Mouse (Mus musculus) hindbrain, embryonic 14.5 days (tissue): ENCODE measurements around the gene Nbea. TPM values are rescaled to one million over a fixed set of nuclear protein-coding genes. Genes with fewer than 3 reads are reported as not detected.

Source experiments
- ATAC-seq: fragments of 200-750 bp; cut with Nextera tagmentation; 2 replicates; pipeline ENCODE4 v1.8.0; 2017; ENCODE audit warnings: moderate number of reproducible peaks, mild to moderate bottlenecking, moderate TSS enrichment, moderate library complexity; ENCODE audit not compliant: low FRiP score
- DNase-seq: peaks from one replicate; pipeline ENCODE4 v3.0.0-alpha.2; 2015; ENCODE audit warnings: low spot score
- H3K27ac ChIP-seq: fragments of 300-500 bp; sonication (generic); 2 replicates; pipeline ENCODE4 v1.5.1; 2014; ENCODE audit warnings: mild to moderate bottlenecking, moderate library complexity
- H3K27me3 ChIP-seq: fragments of 300-500 bp; sonication (generic); 2 replicates; pipeline ENCODE4 v1.6.1; 2014; ENCODE audit warnings: mild to moderate bottlenecking, low read length, mixed read lengths; ENCODE audit not compliant: control insufficient read depth, insufficient read depth
- H3K36me3 ChIP-seq: fragments of 300-500 bp; sonication (generic); replicated peaks from 2 replicates; pipeline ENCODE4 v1.6.1; 2014; ENCODE audit not compliant: control insufficient read depth, insufficient read depth
- H3K4me1 ChIP-seq: fragments of 300-500 bp; sonication (generic); replicated peaks from 2 replicates; pipeline ENCODE4 v1.6.1; 2014; ENCODE audit warnings: antibody characterized with exemption, low read length, mixed read lengths; ENCODE audit not compliant: control insufficient read depth, insufficient read depth
- H3K4me2 ChIP-seq: fragments of 300-500 bp; sonication (generic); replicated peaks from 2 replicates; pipeline ENCODE4 v1.6.1; 2014; ENCODE audit warnings: mild to moderate bottlenecking, moderate library complexity
- H3K4me3 ChIP-seq: fragments of 300-500 bp; sonication (generic); replicated peaks from 2 replicates; pipeline ENCODE4 v1.5.1; 2014; ENCODE audit warnings: mild to moderate bottlenecking, low read length
- H3K9ac ChIP-seq: fragments of 300-500 bp; sonication (generic); 2 replicates; pipeline ENCODE4 v1.6.1; 2014
- H3K9me3 ChIP-seq: fragments of 300-500 bp; sonication (generic); 2 replicates; pipeline ENCODE4 v1.6.1; 2016; ENCODE audit warnings: low read length; ENCODE audit not compliant: control insufficient read depth
- WGBS: fragments of 180-500 bp; shearing (Covaris S2); extraction: QIAGEN DNeasy Blood & Tissue Kit; methylation state at CpG from one replicate; pipeline ENCODE4 v1.1.7; 2014; 5-methylcytosine and 5-hydroxymethylcytosine counted together
- polyA plus RNA-seq: library from polyadenylated mRNA; unstranded; fragments of >200 nt; fragmentation: Nextera tagmentation; extraction: Ambion mirVana; gene quantifications from 2 replicates; pipeline ENCODE4 v1.2.1, GENCODE M21; 2014

Nbea gene
- polyA plus RNA-seq, 1 experiment from 2014 or later: 86.2 TPM

DNA sequence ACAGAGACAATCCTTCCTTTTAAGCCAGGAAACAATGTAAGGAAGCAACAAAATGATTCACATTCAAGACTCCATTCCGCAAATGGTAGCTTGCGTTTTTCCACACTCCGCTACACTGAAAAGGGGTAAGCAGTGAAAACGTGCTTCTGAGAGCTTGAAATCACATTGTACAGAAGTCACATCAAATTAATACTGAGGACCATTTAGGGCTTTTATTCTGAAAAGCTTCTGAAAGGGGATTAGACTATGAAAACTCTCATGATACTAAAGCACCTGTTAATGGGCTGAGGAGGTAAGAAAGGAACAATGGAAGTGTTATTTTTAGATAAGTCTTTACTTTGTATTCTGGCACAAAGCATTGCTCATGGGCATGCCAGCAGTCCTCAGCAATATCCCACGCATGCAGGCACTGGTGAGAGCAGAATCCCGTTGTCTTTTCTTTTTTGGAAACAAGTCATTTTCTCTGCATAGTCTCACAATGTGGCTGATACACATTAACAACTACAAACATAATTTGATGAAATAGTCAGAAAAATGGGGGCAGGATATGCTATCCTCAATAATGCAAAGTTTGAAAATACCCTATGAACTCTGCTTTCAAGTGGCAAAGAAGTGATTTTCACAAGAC, 428.4 kb downstream of the Nbea start:
- no peak overlapping the region; the same call in 1 of the 2 replicates for H3K4me2 ChIP-seq
- peaks cover 54% of the 10 kb centered on the region for H3K4me1 ChIP-seq
- no peak for ATAC-seq
- no peak overlapping the region for H3K4me3 ChIP-seq
- peak overlapping the region; percentile 74 for H3K27ac ChIP-seq
- H3K36me3 ChIP-seq: no peaks in the 10 kb centered on the region
- no peak for DNase-seq
- no peaks in the 10 kb centered on the region for H3K9me3 ChIP-seq
- H3K27me3 ChIP-seq: no peaks in the 10 kb centered on the region
- WGBS: 47% methylated on average over 6 of the region's 6 CpGs
- H3K9ac ChIP-seq: no peak overlapping the region

DNA sequence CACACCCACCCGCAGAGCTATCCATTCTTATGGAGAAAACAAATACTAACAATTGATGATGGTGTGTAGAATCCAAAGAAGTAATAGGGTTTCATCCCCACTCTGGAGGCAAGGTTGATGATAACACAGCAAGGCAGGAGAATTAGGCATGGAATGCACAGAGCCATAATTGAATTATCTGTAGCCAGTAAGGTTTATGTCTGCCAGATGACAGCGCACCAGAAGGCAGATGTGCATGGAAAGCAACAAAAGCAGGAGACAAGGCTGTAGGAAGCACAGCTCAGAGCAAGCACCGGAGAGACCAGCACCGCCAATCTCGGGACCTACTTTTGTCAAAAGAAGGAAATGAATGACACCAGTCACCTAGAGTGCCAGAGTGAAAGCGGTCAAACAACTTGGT, 429.6 kb downstream of the Nbea start:
- ATAC-seq (no peak), DNase-seq (no peak)
- 74% methylated on average over 6 of the region's 6 CpGs for WGBS
- no peaks in the 10 kb centered on the region for H3K36me3 ChIP-seq
- H3K9ac ChIP-seq: no peak overlapping the region
- no peaks in the 10 kb centered on the region for H3K27me3 ChIP-seq
- H3K4me3 ChIP-seq: no peak overlapping the region
- no peaks in the 10 kb centered on the region for H3K9me3 ChIP-seq
- no peak overlapping the region for H3K4me2 ChIP-seq
- peaks cover 59% of the 10 kb centered on the region for H3K4me1 ChIP-seq
- H3K27ac ChIP-seq: peak overlapping the region; percentile 74; the same call in 1 of the 2 replicates

DNA sequence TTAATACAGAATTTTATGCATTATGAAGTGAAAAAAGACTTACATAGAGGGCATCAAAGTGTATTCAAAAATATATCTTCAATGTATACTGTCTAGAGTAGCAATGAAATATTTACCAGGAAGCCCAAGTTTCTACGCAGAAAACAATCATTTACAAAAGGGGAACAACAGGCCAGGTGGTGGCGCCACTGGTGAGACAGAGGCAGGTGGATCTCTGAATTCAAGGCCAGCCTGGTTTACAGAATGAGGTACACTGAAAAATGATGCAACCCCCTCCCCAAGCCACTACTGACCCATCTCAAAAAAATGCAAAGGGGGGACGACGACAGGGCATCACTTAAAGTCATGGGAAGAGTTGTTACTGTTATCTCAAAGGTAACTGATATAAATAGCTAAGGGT, 430.9 kb downstream of the Nbea start:
- H3K9me3 ChIP-seq: no peaks in the 10 kb centered on the region
- ATAC-seq (no peak), DNase-seq (no peak)
- H3K9ac ChIP-seq: no peak overlapping the region
- no peaks in the 10 kb centered on the region for H3K27me3 ChIP-seq
- H3K4me2 ChIP-seq: no peak overlapping the region
- H3K4me3 ChIP-seq: no peak overlapping the region
- 81% methylated on average over 4 of the region's 4 CpGs for WGBS
- H3K36me3 ChIP-seq: no peaks in the 10 kb centered on the region
- peaks cover 63% of the 10 kb centered on the region for H3K4me1 ChIP-seq
- H3K27ac ChIP-seq: peak overlapping the region; percentile 70; the same call in 1 of the 2 replicates

GRCm38 (mm10) chr3:55751363-55751762, 432.1 kb downstream of the Nbea start:
- ATAC-seq: peak; percentile 67; the same call in 1 of the 2 replicates

DNA sequence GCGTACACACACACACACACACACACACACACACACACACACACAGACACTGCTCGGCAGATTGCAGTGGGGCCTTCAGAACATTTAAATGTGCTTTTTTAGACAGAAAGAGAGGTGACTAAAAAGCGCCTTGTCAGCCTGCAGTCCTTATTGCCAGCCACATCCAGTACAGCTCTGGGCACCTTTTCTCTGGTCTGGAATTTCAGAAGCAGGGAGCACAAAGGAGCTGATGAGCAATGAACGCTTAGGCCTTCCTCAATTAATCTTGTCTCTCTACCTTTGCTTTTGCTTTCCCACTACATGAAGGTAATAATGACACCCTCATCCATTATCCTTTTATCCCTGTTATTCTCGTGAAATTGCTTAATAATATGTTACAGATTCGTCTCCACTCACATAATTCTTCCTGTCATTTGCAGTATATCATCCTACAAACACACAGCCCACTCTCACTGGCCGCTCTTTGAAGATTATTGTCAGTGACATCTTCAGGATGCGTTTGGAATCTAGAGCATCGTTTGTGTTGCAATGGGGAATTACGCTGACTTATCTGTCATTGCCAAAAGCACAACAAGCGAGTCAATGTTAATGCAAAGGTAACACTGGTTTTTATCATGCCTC, 432.9 kb downstream of the Nbea start:
- Histone ChIP-seq H3K27me3 (no peaks in the 10 kb centered on the region), H3K4me2 (no peak overlapping the region), H3K27ac (peak overlapping the region; percentile 87), H3K9ac (peak overlapping the region; percentile 21), H3K36me3 (no peaks in the 10 kb centered on the region), H3K9me3 (no peaks in the 10 kb centered on the region), H3K4me3 (no peak overlapping the region), H3K4me1 (peaks cover 45% of the 10 kb centered on the region)
- DNase-seq (peak; percentile 52), ATAC-seq (peak; percentile 58; the same call in 1 of the 2 replicates)
- WGBS: 32% methylated on average over 11 of the region's 11 CpGs

More at GRCm38 (mm10) chr3:55751363-55751762, 432.1 kb downstream of the Nbea start:
- WGBS: 10% methylated on average over 5 of the region's 5 CpGs
- peak; percentile 62 for DNase-seq
- Histone ChIP-seq H3K4me2 (no peak overlapping the region), H3K27ac (peak overlapping the region; percentile 87), H3K4me1 (peaks cover 53% of the 10 kb centered on the region), H3K27me3 (no peaks in the 10 kb centered on the region), H3K4me3 (no peak overlapping the region), H3K9ac (peak overlapping the region; percentile 21), H3K36me3 (no peaks in the 10 kb centered on the region), H3K9me3 (no peaks in the 10 kb centered on the region)

GRCm38 (mm10) chr3:55743885-55744284, 439.6 kb downstream of the Nbea start:
- no peaks in the 10 kb centered on the region for H3K36me3 ChIP-seq
- DNase-seq: no peak
- no peaks in the 10 kb centered on the region for H3K9me3 ChIP-seq
- H3K4me2 ChIP-seq: no peak overlapping the region
- no peaks in the 10 kb centered on the region for H3K27me3 ChIP-seq
- no peak overlapping the region for H3K4me3 ChIP-seq
- 77% methylated on average over 5 of the region's 5 CpGs for WGBS
- H3K4me1 ChIP-seq: peaks cover 41% of the 10 kb centered on the region
- no peak for ATAC-seq
- H3K9ac ChIP-seq: no peak overlapping the region
- H3K27ac ChIP-seq: peak overlapping the region; percentile 64

GRCm38 (mm10) chr3:55742654-55743053, 440.8 kb downstream of the Nbea start:
- no peak overlapping the region for H3K9ac ChIP-seq
- DNase-seq (no peak), ATAC-seq (0 out of 2 replicates have a peak, but pooled peaks have one; percentile 57)
- 50% methylated on average over 4 of the region's 4 CpGs for WGBS
- peak overlapping the region; percentile 81 for H3K27ac ChIP-seq
- H3K4me3 ChIP-seq: no peak overlapping the region
- H3K27me3 ChIP-seq: no peaks in the 10 kb centered on the region
- H3K4me2 ChIP-seq: no peak overlapping the region
- H3K36me3 ChIP-seq: no peaks in the 10 kb centered on the region
- H3K4me1 ChIP-seq: peaks cover 32% of the 10 kb centered on the region
- no peaks in the 10 kb centered on the region for H3K9me3 ChIP-seq

DNA sequence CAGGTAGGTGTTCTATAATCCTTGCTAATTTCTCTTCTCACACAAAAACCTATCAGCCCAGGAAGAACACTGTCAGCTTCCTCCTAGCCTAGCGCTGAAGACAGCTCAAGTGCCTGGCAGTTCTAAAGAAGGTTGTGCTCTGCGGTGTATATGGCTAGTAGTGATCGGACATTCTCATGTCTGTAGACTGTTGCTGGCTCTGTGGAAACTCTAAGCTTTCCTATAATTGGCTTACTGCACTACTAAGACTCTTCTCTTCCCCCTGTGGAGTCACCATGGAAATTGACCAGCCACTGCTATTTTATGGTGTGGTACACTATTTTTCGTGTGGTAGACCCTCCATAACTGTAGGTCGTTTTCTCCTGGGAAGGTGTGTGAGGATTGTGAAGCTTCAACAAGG, 441.3 kb downstream of the Nbea start:
- DNase-seq (no peak), ATAC-seq (no peak)
- no peaks in the 10 kb centered on the region for H3K36me3 ChIP-seq
- H3K9me3 ChIP-seq: no peaks in the 10 kb centered on the region
- peaks cover 32% of the 10 kb centered on the region for H3K4me1 ChIP-seq
- no peak overlapping the region for H3K4me3 ChIP-seq
- 77% methylated on average over 5 of the region's 5 CpGs for WGBS
- H3K27me3 ChIP-seq: no peaks in the 10 kb centered on the region
- H3K9ac ChIP-seq: no peak overlapping the region
- no peak overlapping the region; the same call in 1 of the 2 replicates for H3K4me2 ChIP-seq
- peak overlapping the region; percentile 81 for H3K27ac ChIP-seq

DNA sequence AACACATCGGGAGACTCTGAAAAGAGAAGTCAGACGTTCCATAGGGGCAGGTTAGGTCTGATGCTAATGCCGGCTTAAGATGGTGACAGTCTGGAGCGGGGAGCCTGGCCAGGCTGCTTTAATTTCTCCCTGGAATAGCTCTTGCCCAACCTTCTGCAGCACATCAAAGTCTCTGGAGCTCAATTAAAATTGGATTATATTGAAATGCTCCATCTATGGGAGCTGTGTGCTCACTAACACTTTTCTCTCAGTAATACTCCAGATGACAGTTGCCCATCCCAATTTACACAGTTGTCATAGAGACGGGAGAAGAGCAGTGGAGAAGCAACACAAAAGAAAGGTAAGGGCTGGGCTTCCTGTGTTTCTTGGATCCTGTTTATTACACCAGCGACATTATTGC, 442.1 kb downstream of the Nbea start:
- no peaks in the 10 kb centered on the region for H3K36me3 ChIP-seq
- H3K27me3 ChIP-seq: no peaks in the 10 kb centered on the region
- DNase-seq (no peak), ATAC-seq (peak; percentile 67)
- peaks cover 32% of the 10 kb centered on the region for H3K4me1 ChIP-seq
- peak overlapping the region; percentile 4; the same call in 1 of the 2 replicates for H3K4me2 ChIP-seq
- no peak overlapping the region for H3K4me3 ChIP-seq
- H3K9me3 ChIP-seq: no peaks in the 10 kb centered on the region
- H3K9ac ChIP-seq: peak overlapping the region; percentile 2; the same call in 1 of the 2 replicates
- H3K27ac ChIP-seq: peak overlapping the region; percentile 81
- 33% methylated on average over 6 of the region's 6 CpGs for WGBS
